Mouse (Mus musculus): ENCODE measurements around the gene Wbp1. TPM values are rescaled to one million over a fixed set of nuclear protein-coding genes. Genes with fewer than 3 reads are reported as not detected.

Wbp1 gene
- polyA plus RNA-seq, 1 experiment from 2014 or later = 161 TPM

- H3K4me2 ChIP-seq = peak overlapping the region; percentile 99
- peaks cover 11% of the 10 kb centered on the region for H3K36me3 ChIP-seq
- peaks cover 56% of the 10 kb centered on the region for H3K4me1 ChIP-seq (replicated peaks)
- no peak for ATAC-seq (ENCODE audit: low FRiP score, low read depth)
- no peak overlapping the region for H3K9ac ChIP-seq
- no peaks in the 10 kb centered on the region for H3K9me3 ChIP-seq
- 56% methylated on average over 5 of the region's 5 CpGs for WGBS
- H3K27ac ChIP-seq (replicated peaks) = no peak overlapping the region
- H3K4me3 ChIP-seq = peak overlapping the region; percentile 65; the same call in 1 of the 2 replicates
- no peaks in the 10 kb centered on the region for H3K27me3 ChIP-seq
Observed at GRCm38 (mm10) chr6:83122961-83123360, 1.6 kb upstream of the Wbp1 start.

GRCm38 (mm10) chr6:83121863-83122710 is 728 bp upstream of the Wbp1 start:
- Histone ChIP-seq H3K27ac (replicated peaks) (peak overlapping the region; percentile 95), H3K9me3 (no peaks in the 10 kb centered on the region), H3K4me2 (peak overlapping the region; percentile 99), H3K4me3 (peak overlapping the region; percentile 65), H3K27me3 (no peaks in the 10 kb centered on the region), H3K9ac (peak overlapping the region; percentile 76), H3K36me3 (peaks cover 20% of the 10 kb centered on the region), H3K4me1 (replicated peaks) (peaks cover 59% of the 10 kb centered on the region)
- WGBS = 2% methylated on average over 38 of the region's 52 CpGs
- ATAC-seq (ENCODE audit: low FRiP score, low read depth) = peak; percentile 2; the same call in 1 of the 2 replicates

- H3K4me1 ChIP-seq (replicated peaks) = peaks cover 69% of the 10 kb centered on the region
- WGBS = 51% methylated on average over 7 of the region's 7 CpGs
- peaks cover 22% of the 10 kb centered on the region for H3K36me3 ChIP-seq
- no peak for ATAC-seq (ENCODE audit: low FRiP score, low read depth)
- peak overlapping the region; percentile 70; the same call in 1 of the 2 replicates for H3K9ac ChIP-seq
- no peaks in the 10 kb centered on the region for H3K27me3 ChIP-seq
- peak overlapping the region; percentile 65 for H3K4me3 ChIP-seq
- peak overlapping the region; percentile 99 for H3K4me2 ChIP-seq
- no peak overlapping the region for H3K27ac ChIP-seq (replicated peaks)
- H3K9me3 ChIP-seq = no peaks in the 10 kb centered on the region
Observed at GRCm38 (mm10) chr6:83119734-83120051, 1.7 kb downstream of the Wbp1 start.

GRCm38 (mm10) chr6:83118825-83119733 is 2.3 kb downstream of the Wbp1 start:
- Histone ChIP-seq H3K27ac (replicated peaks) (no peak overlapping the region), H3K4me1 (replicated peaks) (peaks cover 68% of the 10 kb centered on the region), H3K9me3 (no peaks in the 10 kb centered on the region), H3K36me3 (peaks cover 22% of the 10 kb centered on the region), H3K27me3 (no peaks in the 10 kb centered on the region), H3K9ac (no peak overlapping the region), H3K4me3 (no peak overlapping the region; the same call in 1 of the 2 replicates), H3K4me2 (peak overlapping the region; percentile 99)
- no peak for ATAC-seq (ENCODE audit: low FRiP score, low read depth)
- 87% methylated on average over 14 of the region's 14 CpGs for WGBS

- no peak overlapping the region for H3K4me3 ChIP-seq
- no peak overlapping the region for H3K9ac ChIP-seq
- H3K27ac ChIP-seq (replicated peaks) = no peak overlapping the region
- 78% methylated on average over 11 of the region's 11 CpGs for WGBS
- H3K27me3 ChIP-seq = no peaks in the 10 kb centered on the region
- no peak overlapping the region for H3K4me2 ChIP-seq
- no peak for ATAC-seq (ENCODE audit: low FRiP score, low read depth)
- no peaks in the 10 kb centered on the region for H3K9me3 ChIP-seq
- peaks cover 22% of the 10 kb centered on the region for H3K36me3 ChIP-seq
- H3K4me1 ChIP-seq (replicated peaks) = peaks cover 64% of the 10 kb centered on the region
Observed at GRCm38 (mm10) chr6:83118369-83118768, 3.0 kb downstream of the Wbp1 start.

- Histone ChIP-seq H3K4me3 (no peak overlapping the region), H3K27me3 (no peaks in the 10 kb centered on the region), H3K9me3 (no peaks in the 10 kb centered on the region), H3K36me3 (peaks cover 22% of the 10 kb centered on the region), H3K27ac (replicated peaks) (no peak overlapping the region), H3K4me2 (no peak overlapping the region), H3K9ac (no peak overlapping the region), H3K4me1 (replicated peaks) (peaks cover 58% of the 10 kb centered on the region)
- no peak for ATAC-seq (ENCODE audit: low FRiP score, low read depth)
- 91% methylated on average over 13 of the region's 13 CpGs for WGBS
Observed at GRCm38 (mm10) chr6:83117616-83118015, 3.7 kb downstream of the Wbp1 start.

- 89% methylated on average over 4 of the region's 4 CpGs for WGBS
- H3K36me3 ChIP-seq = peaks cover 22% of the 10 kb centered on the region
- no peak overlapping the region for H3K27ac ChIP-seq (replicated peaks)
- peak overlapping the region; percentile 95; the same call in 1 of the 2 replicates for H3K4me2 ChIP-seq
- peaks cover 52% of the 10 kb centered on the region for H3K4me1 ChIP-seq (replicated peaks)
- no peak overlapping the region for H3K4me3 ChIP-seq
- no peaks in the 10 kb centered on the region for H3K9me3 ChIP-seq
- no peak for ATAC-seq (ENCODE audit: low FRiP score, low read depth)
- H3K9ac ChIP-seq = no peak overlapping the region
- H3K27me3 ChIP-seq = no peaks in the 10 kb centered on the region
Observed at GRCm38 (mm10) chr6:83117165-83117438, 4.3 kb downstream of the Wbp1 start.

- Histone ChIP-seq H3K4me2 (peak overlapping the region; percentile 95), H3K27me3 (no peaks in the 10 kb centered on the region), H3K4me1 (replicated peaks) (peaks cover 48% of the 10 kb centered on the region), H3K27ac (replicated peaks) (0 out of 2 replicates have a peak overlapping the region, but pooled peaks have one; percentile 81), H3K4me3 (peak overlapping the region; percentile 70), H3K9me3 (no peaks in the 10 kb centered on the region), H3K9ac (peak overlapping the region; percentile 86), H3K36me3 (peaks cover 22% of the 10 kb centered on the region)
- 86% methylated on average over 11 of the region's 11 CpGs for WGBS
- ATAC-seq (ENCODE audit: low FRiP score, low read depth) = no peak
Observed at GRCm38 (mm10) chr6:83116373-83117164, 4.8 kb downstream of the Wbp1 start.

GRCm38 (mm10) chr6:83115682-83116372 is 5.5 kb downstream of the Wbp1 start:
- Histone ChIP-seq H3K27me3 (no peaks in the 10 kb centered on the region), H3K4me2 (peak overlapping the region; percentile 95), H3K27ac (replicated peaks) (peak overlapping the region; percentile 81), H3K9ac (peak overlapping the region; percentile 86), H3K36me3 (peaks cover 22% of the 10 kb centered on the region), H3K4me3 (peak overlapping the region; percentile 70), H3K9me3 (no peaks in the 10 kb centered on the region), H3K4me1 (replicated peaks) (peaks cover 48% of the 10 kb centered on the region)
- 2% methylated on average over 37 of the region's 48 CpGs for WGBS
- ATAC-seq (ENCODE audit: low FRiP score, low read depth) = peak; percentile 63

GRCm38 (mm10) chr6:83115011-83115671 is 6.2 kb downstream of the Wbp1 start, which contains the start of gene Mogs:
TSS of gene Mogs (plus strand) at chr6:83115496.
- peak; percentile 91 for ATAC-seq (ENCODE audit: low FRiP score, low read depth)
- WGBS = 1% methylated on average over 51 of the region's 58 CpGs
- H3K4me2 ChIP-seq = peak within 1 kb of the TSS; percentile 95
- H3K36me3 ChIP-seq = peaks cover 22% of the 10 kb centered on the region
- H3K4me1 ChIP-seq (replicated peaks) = peaks cover 46% of the 10 kb centered on the region
- peak within 1 kb of the TSS; percentile 70 for H3K4me3 ChIP-seq
- H3K9me3 ChIP-seq = no peaks in the 10 kb centered on the region
- peak within 1 kb of the TSS; percentile 86 for H3K9ac ChIP-seq
- H3K27ac ChIP-seq (replicated peaks) = peak within 1 kb of the TSS; percentile 81
- H3K27me3 ChIP-seq = no peaks in the 10 kb centered on the region

All from hindbrain, embryonic 15.5 days (tissue).